Mouse (Mus musculus) lung, postnatal 0 days (tissue): ENCODE measurements around the gene Ankdd1b.

ENCODE experiments used
- CTCF ChIP-seq: IDR thresholded peaks from 2 replicates; pipeline ENCODE4 v1.5.1; 2016; ENCODE audit warnings: antibody characterized with exemption, mild to moderate bottlenecking
- EP300 ChIP-seq: IDR thresholded peaks from 2 replicates; pipeline ENCODE4 v1.6.1; 2016; ENCODE audit warnings: antibody characterized with exemption, mild to moderate bottlenecking, control low read depth

GRCm38 (mm10) chr13:96440436-96440835 lies 30.6 kb downstream of the Ankdd1b start:
- TF ChIP-seq EP300: no peak
- no peak for TF ChIP-seq CTCF
